Mouse (Mus musculus): ENCODE measurements around the gene Mtfp1.
"Not testable (repeated sequence)": the region's sequence is repeated elsewhere in the genome, so short reads cannot be mapped to it uniquely, and the experiment has no call there.

Mtfp1 gene

DNA sequence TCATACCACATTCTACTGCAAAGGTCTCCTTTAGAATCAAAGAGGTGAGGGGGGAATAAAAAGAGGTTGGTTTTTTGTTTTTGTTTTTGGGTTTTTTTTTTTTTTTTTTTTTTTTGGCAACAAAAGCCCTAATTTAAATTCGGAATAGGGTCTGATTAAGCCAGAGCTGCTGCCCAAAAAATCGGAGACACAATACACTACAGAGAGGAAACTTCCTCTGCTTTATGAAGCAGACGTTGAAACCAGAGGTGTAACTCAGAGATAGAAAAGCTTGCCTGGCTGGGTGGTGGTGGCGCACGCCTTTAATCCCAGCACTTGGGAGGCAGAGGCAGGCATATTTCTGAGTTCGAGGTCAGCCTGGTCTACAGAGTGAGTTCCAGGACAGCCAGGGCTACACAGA, 19.3 kb upstream of the Mtfp1 start:
- not testable (repeated sequence) for DNase-seq (ENCODE audit: low spot score)

DNA sequence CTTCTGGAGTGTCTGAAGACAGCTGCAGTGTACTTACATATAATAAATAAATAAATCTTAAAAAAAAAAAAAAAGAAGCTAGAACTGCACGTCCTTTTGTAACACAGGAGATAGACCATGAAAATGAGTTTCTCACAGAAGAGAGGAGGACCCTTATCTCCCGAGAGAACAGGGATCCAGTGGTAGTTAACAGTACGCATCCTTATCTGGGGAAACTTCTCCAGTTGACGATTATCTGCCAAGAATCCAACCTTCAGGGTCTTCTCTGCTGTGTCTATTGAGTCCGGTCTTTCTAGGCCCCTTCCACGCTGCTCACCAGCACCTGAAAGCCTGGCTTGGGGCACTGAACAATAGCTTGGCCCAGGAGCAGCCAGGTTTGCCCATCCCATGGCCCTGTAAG, 18.7 kb upstream of the Mtfp1 start:
- DNase-seq (ENCODE audit: low spot score): no peak

GRCm38 (mm10) chr11:4113496-4113895, 18.3 kb upstream of the Mtfp1 start:
- no peak for DNase-seq (ENCODE audit: low spot score)

GRCm38 (mm10) chr11:4112861-4113260, 17.6 kb upstream of the Mtfp1 start:
- DNase-seq (ENCODE audit: low spot score): no peak

DNA sequence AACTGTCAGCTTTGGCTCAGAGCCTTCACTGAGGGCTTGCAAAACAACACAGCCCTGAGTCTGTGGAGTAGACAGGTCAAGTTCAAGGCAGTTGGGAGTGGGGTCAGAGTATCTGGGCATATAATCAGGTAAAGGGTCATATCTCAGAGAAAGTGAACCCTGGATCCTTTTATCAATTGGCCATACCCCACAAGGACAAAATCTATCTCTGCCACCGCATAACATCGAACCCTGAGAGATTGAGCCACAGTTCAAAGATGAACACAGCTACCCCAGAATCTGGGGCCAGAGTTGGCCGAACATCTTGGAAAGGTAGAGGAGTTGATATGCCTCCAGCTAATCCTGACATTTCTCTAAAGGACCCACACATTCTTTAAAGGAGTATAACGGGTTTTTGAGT, 16.8 kb upstream of the Mtfp1 start:
- DNase-seq (ENCODE audit: low spot score): no peak

DNA sequence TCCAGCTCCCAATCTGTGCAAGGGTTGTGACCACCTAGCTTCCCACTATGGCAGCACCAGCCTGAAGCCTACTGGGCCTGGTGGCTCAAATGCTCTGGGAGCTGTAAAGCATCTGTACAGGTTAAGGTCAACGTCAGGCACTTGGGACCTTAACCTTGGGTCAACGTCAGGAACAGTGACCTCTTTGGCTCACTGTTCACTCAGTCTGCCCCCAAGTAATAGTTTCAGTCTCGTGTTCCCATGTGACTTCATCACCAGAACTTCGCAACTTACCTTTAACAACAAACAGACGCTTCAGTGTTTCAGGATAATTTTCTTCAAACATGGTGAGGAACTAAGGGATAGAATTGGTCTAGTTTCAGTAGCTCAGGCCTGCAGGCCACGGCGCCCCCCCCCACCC, 13.4 kb upstream of the Mtfp1 start:
- DNase-seq (ENCODE audit: low spot score): no peak

DNA sequence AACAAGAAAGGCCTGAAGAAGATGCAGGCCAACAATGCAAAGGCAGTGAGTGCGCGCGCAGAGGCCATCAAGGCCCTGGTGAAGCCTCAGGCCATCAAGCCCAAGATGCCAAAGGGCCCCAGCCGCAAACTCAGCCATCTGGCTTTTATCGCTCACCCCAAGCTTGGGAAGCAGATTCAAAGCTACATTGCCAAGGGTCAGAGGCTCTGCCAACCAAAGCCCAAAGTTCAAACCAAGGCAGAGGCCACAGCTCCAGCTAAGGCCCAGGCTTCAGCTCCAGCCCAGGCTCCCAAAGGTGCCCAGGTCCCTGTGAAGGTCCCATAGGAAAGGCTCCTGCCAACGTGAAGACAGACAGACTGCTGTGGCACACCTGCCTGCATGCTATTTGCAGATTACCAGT, 12.7 kb upstream of the Mtfp1 start:
- DNase-seq (ENCODE audit: low spot score): not testable (repeated sequence)

GRCm38 (mm10) chr11:4105444-4105843, 10.2 kb upstream of the Mtfp1 start:
- DNase-seq (ENCODE audit: low spot score): no peak

DNA sequence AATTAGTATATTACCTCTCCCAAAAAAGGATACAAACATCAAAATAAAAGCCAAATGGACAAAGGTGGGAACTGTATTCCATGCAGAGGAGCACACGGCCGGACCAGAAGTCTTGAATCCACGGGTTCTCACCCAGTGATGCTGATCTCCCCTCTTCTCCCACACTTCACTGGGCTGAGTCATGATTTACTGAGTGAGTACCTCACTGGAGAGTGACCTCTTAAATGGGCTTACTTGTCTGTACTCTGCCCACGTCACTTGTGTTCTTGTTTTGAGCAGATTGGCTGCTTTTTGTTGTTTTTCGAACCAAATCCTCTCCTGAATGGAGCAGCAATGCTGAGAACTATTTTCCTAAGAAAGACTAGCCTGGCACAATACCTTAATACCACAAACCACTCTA, 9.7 kb upstream of the Mtfp1 start:
- no peak for DNase-seq (ENCODE audit: low spot score)

- DNase-seq (ENCODE audit: low spot score): no peak
Measured at GRCm38 (mm10) chr11:4103522-4103921, 8.3 kb upstream of the Mtfp1 start.

DNA sequence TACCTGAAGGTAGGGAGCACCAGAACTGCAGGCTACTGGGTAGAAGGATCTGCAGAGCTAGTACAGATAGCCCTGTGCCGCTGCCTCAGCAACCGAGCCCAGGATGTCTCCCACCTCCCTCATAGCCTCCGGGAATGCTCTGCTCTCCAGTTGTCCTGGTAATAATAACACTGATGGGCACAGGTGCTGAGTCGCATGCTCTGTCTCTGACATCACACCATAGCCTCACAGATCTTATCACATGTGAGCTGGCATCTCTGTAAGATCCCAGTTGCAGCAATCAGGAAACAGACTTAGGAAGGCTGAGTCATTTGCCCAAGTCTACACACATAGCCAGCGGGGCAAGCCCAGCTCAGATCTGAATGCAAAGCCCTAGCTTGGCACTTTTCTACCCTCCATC, 6.6 kb upstream of the Mtfp1 start:
- DNase-seq (ENCODE audit: low spot score): no peak

DNA sequence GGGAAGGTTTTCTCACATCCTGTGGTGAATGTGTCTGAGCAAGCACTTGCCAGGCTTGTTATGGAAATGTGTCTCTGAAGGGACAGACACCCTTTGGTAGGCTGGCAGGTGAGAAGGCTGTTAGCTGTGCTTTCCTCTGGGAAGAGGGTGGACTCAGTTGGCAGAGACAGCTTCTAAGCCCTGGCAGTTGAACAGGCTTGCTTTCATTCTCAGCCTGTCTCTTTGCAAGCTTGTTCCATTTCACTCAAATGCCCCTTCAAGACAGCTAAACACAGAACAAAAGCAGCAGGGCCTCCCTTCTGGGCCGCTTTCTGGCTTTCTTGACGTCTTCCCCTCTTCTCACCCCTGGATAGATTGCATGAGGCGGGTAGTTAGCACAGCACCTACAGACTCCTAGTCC, 4.2 kb upstream of the Mtfp1 start:
- no peak for DNase-seq (ENCODE audit: low spot score)

DNA sequence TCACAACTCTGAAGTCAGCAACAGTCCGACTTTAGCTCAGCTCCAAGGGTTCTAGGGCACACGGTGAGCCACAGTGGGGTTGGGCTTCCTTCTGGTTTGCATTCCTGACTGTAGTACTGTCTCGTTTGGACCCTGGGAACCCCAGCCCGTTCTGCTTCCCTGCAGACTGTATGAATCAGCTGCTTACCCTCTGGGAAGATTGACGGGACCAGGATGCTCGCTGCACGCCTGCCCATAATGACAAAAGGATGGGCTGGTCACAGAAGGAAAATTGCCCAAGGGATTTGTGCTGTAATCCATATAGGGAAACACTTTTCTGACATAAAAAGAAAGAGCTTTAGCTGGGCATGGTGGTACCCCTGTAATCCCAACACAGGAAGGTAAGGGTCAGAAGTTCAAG, 3.6 kb upstream of the Mtfp1 start:
- no peak for DNase-seq (ENCODE audit: low spot score)

DNA sequence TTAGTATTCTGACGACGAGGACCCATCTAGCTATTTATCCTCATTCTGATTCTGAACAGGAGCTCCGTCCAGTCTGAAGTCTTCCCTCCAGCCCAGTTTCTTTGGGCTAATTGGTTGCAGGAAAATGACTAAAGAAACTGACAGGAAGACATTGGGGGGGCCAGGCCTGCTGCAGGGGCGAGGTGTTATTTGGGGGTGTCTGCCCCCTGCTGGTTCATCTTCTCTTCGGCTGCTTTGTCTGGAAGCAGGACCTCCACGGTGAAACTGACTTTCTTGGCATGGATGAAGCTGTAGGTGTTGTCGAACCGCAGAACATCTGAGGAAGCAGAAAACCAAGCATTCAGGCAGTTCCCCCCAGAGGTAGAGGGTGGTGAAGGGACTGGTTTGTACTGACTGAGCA, 2.9 kb upstream of the Mtfp1 start:
- no peak for DNase-seq (ENCODE audit: low spot score)

DNA sequence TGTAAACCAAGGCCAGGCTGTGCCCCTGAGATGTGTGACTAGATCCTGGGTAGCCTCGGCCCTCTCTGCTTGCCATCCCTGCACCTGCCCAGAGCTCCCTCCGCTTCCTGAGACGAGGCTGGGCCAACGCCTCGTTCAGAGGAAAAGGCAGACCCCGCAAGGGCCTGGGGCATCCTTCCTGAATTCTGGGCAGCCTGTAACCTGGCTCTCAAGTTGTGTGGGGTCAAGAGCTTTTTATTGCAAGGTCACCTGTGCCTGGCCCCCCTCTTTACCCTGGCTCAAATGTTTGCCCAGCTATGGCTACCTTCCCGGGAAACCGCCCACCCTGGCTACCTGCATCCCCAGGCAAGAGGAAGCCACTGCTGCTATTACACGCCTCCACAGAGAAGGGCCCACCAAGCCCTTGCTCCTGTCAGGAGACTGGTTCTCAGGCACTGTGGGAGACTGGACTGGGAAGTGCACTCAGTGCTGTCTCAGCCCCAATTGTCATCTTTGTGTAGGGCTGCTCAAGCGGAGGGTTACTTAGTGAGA, 1.9 kb upstream of the Mtfp1 start:
- DNase-seq (ENCODE audit: low spot score): peak; percentile 39

GRCm38 (mm10) chr11:4096054-4096984, 1.1 kb upstream of the Mtfp1 start:
- DNase-seq (ENCODE audit: low spot score): peak; percentile 98

DNA sequence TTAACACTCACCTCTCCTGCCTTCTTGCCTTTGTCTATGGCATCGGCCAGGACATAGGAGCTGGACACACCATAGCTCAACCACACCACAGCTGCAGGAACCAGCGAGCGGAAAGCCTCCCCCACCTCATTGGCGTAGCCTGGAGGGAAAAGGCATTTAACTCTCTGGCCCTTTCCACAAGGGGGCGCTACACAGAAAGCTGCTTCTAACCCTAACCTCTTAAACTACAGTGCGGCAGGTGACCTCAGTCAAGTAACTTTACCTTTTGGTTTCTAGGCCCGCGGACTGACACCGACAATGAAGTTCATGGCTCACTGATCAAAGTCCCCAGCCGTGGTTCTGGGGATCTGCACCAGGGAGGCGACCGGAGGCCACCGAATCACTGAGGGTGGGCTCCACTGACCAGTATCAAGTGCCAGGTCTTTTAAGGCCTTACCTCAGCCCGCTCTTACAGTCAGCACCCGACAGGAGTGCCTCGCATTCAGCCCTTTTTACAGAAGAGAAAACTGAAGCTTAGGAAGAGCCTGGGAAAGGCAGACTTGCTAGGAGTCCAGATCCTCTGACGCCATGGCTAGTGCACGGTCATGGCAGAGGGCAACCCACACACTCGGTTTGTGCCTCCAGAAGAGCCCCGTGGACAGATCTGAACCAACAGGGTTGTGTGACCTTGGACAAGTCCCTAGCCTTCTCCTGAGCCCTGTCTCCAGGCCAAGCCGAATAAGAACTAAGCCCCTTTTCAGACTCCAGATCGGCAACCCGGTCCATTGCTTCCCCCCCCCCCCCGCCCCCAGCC, 671 bp downstream of the Mtfp1 start:
- DNase-seq (ENCODE audit: low spot score): peak; percentile 73

GRCm38 (mm10) chr11:4093459-4094377, 1.5 kb downstream of the Mtfp1 start:
- DNase-seq (ENCODE audit: low spot score): no peak

DNA sequence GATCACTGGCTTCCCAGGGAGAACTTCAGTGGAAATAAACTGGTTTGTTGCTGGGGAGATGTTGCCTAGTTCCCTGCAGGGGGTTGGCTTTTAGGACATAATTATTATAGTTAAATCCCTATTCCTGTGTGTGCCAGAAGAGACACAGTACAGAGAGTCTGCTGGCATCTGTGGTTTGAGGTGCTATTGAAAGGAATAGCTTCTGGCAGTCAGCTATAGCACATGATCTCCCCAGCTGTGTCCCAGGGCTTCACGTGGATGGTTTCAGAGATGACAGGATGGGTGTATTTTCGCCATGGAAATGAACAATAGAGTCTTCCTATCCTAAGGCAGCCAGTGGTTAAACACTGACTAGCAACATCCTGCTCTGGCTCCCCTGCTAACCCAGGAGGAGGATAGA, 8.0 kb downstream of the Mtfp1 start:
- DNase-seq (ENCODE audit: low spot score): no peak

- DNase-seq (ENCODE audit: low spot score): no peak
Measured at GRCm38 (mm10) chr11:4086246-4086645, 9.0 kb downstream of the Mtfp1 start.

DNA sequence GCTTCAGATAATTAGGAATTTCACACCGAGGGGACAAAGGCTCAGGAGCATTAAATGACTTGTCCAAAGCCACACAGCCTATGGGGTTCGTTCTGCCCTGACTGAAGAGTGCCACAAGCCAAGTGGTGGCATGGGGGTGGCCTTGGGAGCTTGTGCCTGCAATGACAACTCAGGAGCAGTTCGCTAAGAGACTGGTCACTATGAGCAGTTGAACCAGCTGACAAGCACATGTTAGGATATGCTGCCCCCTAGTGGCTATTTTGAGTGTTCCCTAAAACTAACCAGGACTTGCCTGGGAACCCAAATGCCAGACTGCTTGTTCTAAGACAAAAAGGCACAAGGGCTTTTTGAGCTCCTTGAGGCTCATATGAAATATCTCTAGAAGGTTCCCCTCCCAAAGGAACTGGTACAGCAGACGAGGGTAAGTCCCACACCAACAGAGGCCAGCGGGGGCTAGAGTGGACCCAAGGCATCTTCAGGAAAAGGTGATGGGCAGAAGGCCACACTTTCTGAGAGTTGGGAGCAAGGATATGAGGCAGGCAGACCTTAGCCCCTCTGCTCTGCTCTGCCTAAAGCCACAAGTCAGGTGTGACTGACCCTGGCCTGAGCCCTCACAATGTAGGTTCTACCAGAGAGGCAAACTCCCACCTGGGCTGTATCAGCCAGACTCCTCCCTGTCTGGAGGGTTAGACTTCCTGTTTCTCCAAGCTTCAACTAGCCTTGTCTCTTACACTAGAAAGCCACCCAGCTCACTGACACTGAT, 11.7 kb downstream of the Mtfp1 start:
- DNase-seq (ENCODE audit: low spot score): peak; percentile 60
